Mouse (Mus musculus): ENCODE data around the gene Srxn1. TPM values are rescaled to one million over a fixed set of nuclear protein-coding genes. Genes with fewer than 3 reads are reported as not detected.

The Srxn1 gene
- polyA plus RNA-seq, 1 experiment from 2014 or later, result 8.1 TPM

DNA sequence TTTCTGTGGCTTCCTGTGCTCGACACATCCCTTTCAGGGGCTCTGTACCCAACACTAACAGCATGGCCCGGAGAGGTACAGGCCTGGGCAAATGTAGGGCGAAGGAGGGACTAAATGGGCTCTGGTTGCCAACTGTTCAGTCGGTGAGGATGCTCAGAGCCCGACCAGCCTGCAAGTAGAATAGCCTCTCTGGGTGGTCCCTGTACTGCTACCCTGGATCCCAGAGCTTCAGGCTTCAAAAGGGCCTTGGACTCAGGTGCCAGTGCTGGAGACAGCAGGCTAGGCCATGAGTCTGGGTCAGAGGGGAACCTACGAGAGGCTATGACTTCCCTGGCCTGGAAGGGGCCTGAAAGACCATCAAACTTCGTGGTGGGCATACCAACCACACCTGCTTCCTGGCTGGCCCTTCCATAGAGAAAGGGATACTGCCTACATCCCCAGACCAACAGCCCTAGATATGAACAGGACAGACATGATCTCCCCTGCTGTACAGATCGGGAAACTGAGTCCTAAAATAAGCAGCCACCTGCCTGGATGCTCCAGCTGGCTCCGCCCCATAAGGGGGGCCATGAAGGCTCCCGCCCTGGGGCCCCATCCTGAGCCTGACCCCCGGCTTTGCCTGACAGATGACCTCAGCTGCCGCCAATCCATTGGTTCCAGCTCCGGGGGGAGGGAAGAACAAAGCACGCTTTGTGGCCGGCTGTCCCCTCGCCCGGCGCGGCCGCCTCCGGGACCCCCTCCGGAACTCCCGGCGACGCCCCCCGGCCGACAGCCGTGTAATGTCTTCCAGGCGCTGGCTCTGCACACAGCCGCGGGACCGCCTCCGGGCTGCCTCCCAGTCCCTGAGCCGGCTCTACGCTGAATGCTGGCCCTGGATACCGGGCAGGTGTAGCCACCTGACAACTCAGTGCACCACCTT, 9.0 kb downstream of the Srxn1 start:
- Histone ChIP-seq H3K4me2 (peak overlapping the region; percentile 63), H3K9me3 (replicated peaks; ENCODE audit: control insufficient read depth, low read length) (no peaks in the 10 kb centered on the region), H3K27me3 (ENCODE audit: control insufficient read depth, insufficient read depth, low read length) (peaks cover 18% of the 10 kb centered on the region), H3K4me1 (ENCODE audit: control insufficient read depth, insufficient read depth, low read length) (peaks cover 9% of the 10 kb centered on the region), H3K4me3 (ENCODE audit: low read depth, low read length) (peak overlapping the region; percentile 31), H3K27ac (ENCODE audit: low read depth, low read length) (no peak overlapping the region), H3K9ac (ENCODE audit: low read depth, low read length) (0 out of 2 replicates have a peak overlapping the region, but pooled peaks have one; percentile 36), H3K36me3 (ENCODE audit: control insufficient read depth, insufficient read depth, low read length) (no peaks in the 10 kb centered on the region)
- ATAC-seq (replicated peaks; ENCODE audit: insufficient number of reproducible peaks, low FRiP score, low TSS enrichment), result peak; percentile 47
- 15% methylated on average over 36 of the region's 36 CpGs for WGBS (ENCODE audit: insufficient replicate concordance)

DNA sequence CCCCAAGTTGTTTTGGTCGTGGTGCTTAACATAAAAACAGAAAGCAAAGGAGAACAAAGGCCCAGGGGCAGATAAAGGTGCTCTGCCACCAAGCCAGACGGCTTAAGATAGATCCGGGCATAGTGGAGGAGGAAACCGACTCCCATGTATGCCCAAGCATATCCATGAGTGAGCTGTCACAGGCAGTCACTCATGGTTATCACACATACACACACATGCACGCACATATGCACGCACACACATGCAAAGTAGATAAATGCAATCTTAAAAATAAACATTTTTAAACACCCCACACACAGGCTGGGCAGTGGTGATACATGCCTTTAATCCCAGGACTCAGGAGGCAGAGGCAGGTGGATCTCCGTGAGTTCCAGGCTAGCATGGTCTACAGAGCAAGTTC, 12.4 kb downstream of the Srxn1 start:
- Histone ChIP-seq H3K9ac (ENCODE audit: low read depth, low read length) (no peak overlapping the region), H3K4me2 (no peak overlapping the region), H3K4me1 (ENCODE audit: control insufficient read depth, insufficient read depth, low read length) (peaks cover 9% of the 10 kb centered on the region), H3K27ac (ENCODE audit: low read depth, low read length) (no peak overlapping the region), H3K4me3 (ENCODE audit: low read depth, low read length) (no peak overlapping the region), H3K9me3 (replicated peaks; ENCODE audit: control insufficient read depth, low read length) (no peaks in the 10 kb centered on the region), H3K36me3 (ENCODE audit: control insufficient read depth, insufficient read depth, low read length) (no peaks in the 10 kb centered on the region), H3K27me3 (ENCODE audit: control insufficient read depth, insufficient read depth, low read length) (peaks cover 18% of the 10 kb centered on the region)
- no peak for ATAC-seq (replicated peaks; ENCODE audit: insufficient number of reproducible peaks, low FRiP score, low TSS enrichment)
- 72% methylated on average over 7 of the region's 7 CpGs for WGBS (ENCODE audit: insufficient replicate concordance)

DNA sequence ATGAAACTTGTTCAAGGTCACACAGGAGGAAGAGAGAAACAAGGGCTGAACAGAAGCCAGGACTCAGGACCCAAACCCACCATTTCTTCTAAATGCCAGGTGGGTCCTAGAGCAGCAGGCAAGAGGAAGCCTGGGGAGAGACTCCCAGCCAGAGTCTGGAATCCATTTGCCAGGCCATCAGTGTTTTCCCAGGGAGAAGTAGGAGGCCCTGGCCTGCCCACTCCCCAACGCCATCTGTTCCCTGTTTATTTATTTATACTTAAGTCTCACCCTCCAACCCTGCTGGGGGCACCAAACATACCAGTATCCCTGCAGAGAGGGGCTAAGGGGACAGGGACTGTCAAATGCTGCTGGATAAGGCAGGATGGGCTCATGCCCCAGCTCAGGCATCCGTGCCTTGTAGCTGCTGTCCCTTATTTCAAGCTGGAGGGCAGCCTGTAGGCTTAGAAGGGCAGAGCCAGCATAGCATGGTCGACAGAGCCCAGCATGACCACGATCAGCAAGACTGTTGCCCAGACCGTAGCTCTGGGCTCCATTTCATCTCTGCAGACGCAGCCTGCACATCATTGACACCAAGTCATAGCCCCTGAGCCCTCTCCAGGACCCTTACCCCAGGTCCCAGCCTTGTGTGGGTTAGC, 14.0 kb downstream of the Srxn1 start:
- no peak overlapping the region for H3K4me3 ChIP-seq (ENCODE audit: low read depth, low read length)
- WGBS (ENCODE audit: insufficient replicate concordance), result 25% methylated on average over 6 of the region's 6 CpGs
- H3K4me2 ChIP-seq, result no peak overlapping the region
- H3K9me3 ChIP-seq (replicated peaks; ENCODE audit: control insufficient read depth, low read length), result no peaks in the 10 kb centered on the region
- no peaks in the 10 kb centered on the region for H3K36me3 ChIP-seq (ENCODE audit: control insufficient read depth, insufficient read depth, low read length)
- H3K9ac ChIP-seq (ENCODE audit: low read depth, low read length), result no peak overlapping the region
- no peak for ATAC-seq (replicated peaks; ENCODE audit: insufficient number of reproducible peaks, low FRiP score, low TSS enrichment)
- peaks cover 8% of the 10 kb centered on the region for H3K4me1 ChIP-seq (ENCODE audit: control insufficient read depth, insufficient read depth, low read length)
- peaks cover 13% of the 10 kb centered on the region for H3K27me3 ChIP-seq (ENCODE audit: control insufficient read depth, insufficient read depth, low read length)
- H3K27ac ChIP-seq (ENCODE audit: low read depth, low read length), result no peak overlapping the region

DNA sequence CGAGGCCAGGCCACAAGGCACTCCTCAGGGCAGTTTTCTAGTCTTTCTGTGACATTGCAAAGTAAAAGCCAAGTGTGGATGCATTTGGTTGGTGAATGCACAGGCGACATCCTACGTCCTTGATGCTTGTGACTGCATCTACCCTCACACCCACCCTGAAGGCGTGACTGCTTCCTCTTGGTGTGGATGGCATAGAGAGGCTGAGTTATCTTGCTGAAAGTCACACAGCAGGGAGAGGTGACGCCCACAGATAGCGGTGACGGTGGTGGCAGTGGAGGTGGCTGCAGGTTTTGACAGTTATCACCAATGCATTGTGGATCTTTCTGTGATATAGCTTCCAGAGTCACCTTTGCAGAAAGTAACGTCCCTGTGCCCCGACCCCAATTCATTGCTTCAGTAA, 17.6 kb downstream of the Srxn1 start:
- no peaks in the 10 kb centered on the region for H3K4me1 ChIP-seq (ENCODE audit: control insufficient read depth, insufficient read depth, low read length)
- H3K4me2 ChIP-seq, result no peak overlapping the region
- H3K27me3 ChIP-seq (ENCODE audit: control insufficient read depth, insufficient read depth, low read length), result no peaks in the 10 kb centered on the region; the same call in 1 of the 2 replicates
- no peak overlapping the region for H3K27ac ChIP-seq (ENCODE audit: low read depth, low read length)
- no peaks in the 10 kb centered on the region for H3K36me3 ChIP-seq (ENCODE audit: control insufficient read depth, insufficient read depth, low read length)
- ATAC-seq (replicated peaks; ENCODE audit: insufficient number of reproducible peaks, low FRiP score, low TSS enrichment), result no peak
- WGBS (ENCODE audit: insufficient replicate concordance), result 41% methylated on average over 9 of the region's 9 CpGs
- H3K4me3 ChIP-seq (ENCODE audit: low read depth, low read length), result no peak overlapping the region
- H3K9me3 ChIP-seq (replicated peaks; ENCODE audit: control insufficient read depth, low read length), result no peaks in the 10 kb centered on the region
- H3K9ac ChIP-seq (ENCODE audit: low read depth, low read length), result no peak overlapping the region

DNA sequence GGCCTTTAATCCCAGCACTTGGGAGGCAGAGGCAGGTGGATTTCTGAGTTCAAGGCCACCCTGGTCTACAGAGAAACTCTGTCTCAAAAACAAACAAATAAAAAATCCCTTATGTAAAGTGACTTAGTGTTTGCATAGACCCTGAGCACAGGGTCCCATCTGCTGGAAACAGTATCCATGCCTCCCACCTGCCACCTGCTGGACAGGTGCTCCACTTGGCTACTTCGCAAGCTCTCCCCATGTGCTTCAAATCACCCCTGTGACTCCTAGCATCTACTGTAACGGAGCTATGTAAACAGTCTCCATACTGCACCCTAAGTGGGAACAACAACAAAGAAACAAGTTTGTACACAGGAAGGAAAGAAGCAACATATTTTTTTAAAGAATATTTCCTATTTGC, 23.3 kb downstream of the Srxn1 start:
- H3K9ac ChIP-seq (ENCODE audit: low read depth, low read length), result no peak overlapping the region
- ATAC-seq (replicated peaks; ENCODE audit: insufficient number of reproducible peaks, low FRiP score, low TSS enrichment), result no peak
- 60% methylated on average over 2 of the region's 2 CpGs for WGBS (ENCODE audit: insufficient replicate concordance)
- H3K36me3 ChIP-seq (ENCODE audit: control insufficient read depth, insufficient read depth, low read length), result no peaks in the 10 kb centered on the region
- H3K27me3 ChIP-seq (ENCODE audit: control insufficient read depth, insufficient read depth, low read length), result no peaks in the 10 kb centered on the region; the same call in 1 of the 2 replicates
- no peak overlapping the region for H3K27ac ChIP-seq (ENCODE audit: low read depth, low read length)
- H3K9me3 ChIP-seq (replicated peaks; ENCODE audit: control insufficient read depth, low read length), result no peaks in the 10 kb centered on the region
- H3K4me3 ChIP-seq (ENCODE audit: low read depth, low read length), result no peak overlapping the region
- no peaks in the 10 kb centered on the region for H3K4me1 ChIP-seq (ENCODE audit: control insufficient read depth, insufficient read depth, low read length)
- no peak overlapping the region for H3K4me2 ChIP-seq

DNA sequence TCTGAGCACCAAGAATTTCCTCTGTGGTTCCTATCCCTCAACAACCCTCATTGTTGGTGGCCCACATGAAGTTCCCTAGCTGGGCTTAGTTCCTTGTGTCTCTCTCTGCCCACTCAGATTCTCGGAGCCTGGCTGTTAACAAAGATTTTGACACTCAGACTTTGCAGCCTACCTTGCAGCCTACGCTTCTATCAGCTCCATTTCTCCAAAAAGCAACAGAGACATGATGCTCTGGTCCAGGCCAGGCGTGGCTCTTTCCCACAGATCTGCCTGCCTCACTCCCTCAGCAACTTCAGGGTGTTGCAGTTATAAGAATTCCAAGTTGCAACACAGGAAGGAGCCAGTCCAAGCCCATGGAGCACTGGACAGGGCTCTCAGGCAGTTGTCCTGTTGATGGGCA, 24.5 kb downstream of the Srxn1 start:
- WGBS (ENCODE audit: insufficient replicate concordance), result 59% methylated on average over 3 of the region's 3 CpGs
- H3K4me3 ChIP-seq (ENCODE audit: low read depth, low read length), result no peak overlapping the region
- no peak overlapping the region for H3K4me2 ChIP-seq
- H3K9me3 ChIP-seq (replicated peaks; ENCODE audit: control insufficient read depth, low read length), result no peaks in the 10 kb centered on the region
- H3K4me1 ChIP-seq (ENCODE audit: control insufficient read depth, insufficient read depth, low read length), result no peaks in the 10 kb centered on the region
- ATAC-seq (replicated peaks; ENCODE audit: insufficient number of reproducible peaks, low FRiP score, low TSS enrichment), result no peak
- H3K9ac ChIP-seq (ENCODE audit: low read depth, low read length), result no peak overlapping the region
- no peaks in the 10 kb centered on the region for H3K36me3 ChIP-seq (ENCODE audit: control insufficient read depth, insufficient read depth, low read length)
- H3K27me3 ChIP-seq (ENCODE audit: control insufficient read depth, insufficient read depth, low read length), result no peaks in the 10 kb centered on the region; the same call in 1 of the 2 replicates
- H3K27ac ChIP-seq (ENCODE audit: low read depth, low read length), result no peak overlapping the region

DNA sequence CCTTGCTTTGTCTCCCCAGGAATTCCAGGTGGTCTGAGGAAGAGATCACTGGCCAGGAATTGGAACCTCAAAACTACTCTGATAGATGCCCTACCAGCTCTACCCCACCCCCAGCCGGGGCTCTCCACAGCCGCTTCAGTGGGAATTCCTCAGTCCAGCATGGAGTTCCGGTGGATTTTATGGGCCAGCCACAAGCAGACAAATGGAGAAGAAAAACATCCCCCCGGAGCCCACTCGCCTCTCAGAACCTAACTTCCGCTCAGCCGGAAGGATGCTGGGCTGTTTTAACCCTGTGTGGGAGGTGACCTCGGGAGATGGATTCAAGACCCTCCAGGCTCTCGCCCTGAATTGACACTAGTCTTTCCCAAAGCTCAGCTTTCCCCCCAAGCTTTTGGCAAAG, 26.7 kb downstream of the Srxn1 start:
- ATAC-seq (replicated peaks; ENCODE audit: insufficient number of reproducible peaks, low FRiP score, low TSS enrichment), result no peak
- no peaks in the 10 kb centered on the region for H3K9me3 ChIP-seq (replicated peaks; ENCODE audit: control insufficient read depth, low read length)
- H3K36me3 ChIP-seq (ENCODE audit: control insufficient read depth, insufficient read depth, low read length), result no peaks in the 10 kb centered on the region
- no peak overlapping the region for H3K4me3 ChIP-seq (ENCODE audit: low read depth, low read length)
- WGBS (ENCODE audit: insufficient replicate concordance), result 46% methylated on average over 9 of the region's 9 CpGs
- no peak overlapping the region for H3K9ac ChIP-seq (ENCODE audit: low read depth, low read length)
- no peaks in the 10 kb centered on the region for H3K27me3 ChIP-seq (ENCODE audit: control insufficient read depth, insufficient read depth, low read length)
- H3K27ac ChIP-seq (ENCODE audit: low read depth, low read length), result no peak overlapping the region
- H3K4me1 ChIP-seq (ENCODE audit: control insufficient read depth, insufficient read depth, low read length), result no peaks in the 10 kb centered on the region
- H3K4me2 ChIP-seq, result no peak overlapping the region

DNA sequence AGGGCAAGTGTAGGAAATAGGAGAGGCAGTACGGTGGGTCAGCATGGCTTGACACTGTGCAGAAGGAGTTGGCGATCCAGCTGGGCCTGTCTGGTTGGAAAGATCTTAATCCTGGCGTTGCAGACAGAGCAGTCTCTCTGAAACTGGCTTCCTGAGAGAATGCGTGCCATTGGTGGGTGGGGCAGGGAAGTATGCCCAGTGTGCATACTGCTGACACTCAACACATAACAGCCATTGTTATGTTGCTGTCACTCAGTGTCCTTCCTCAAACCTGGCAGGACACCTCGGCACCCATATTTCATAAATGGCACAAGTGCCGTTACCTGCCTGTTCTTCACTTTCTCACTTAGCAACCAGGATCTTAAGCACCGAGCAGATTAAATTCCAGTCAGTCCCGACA, 27.4 kb downstream of the Srxn1 start:
- no peak overlapping the region for H3K9ac ChIP-seq (ENCODE audit: low read depth, low read length)
- H3K4me2 ChIP-seq, result no peak overlapping the region
- 53% methylated on average over 8 of the region's 8 CpGs for WGBS (ENCODE audit: insufficient replicate concordance)
- H3K9me3 ChIP-seq (replicated peaks; ENCODE audit: control insufficient read depth, low read length), result no peaks in the 10 kb centered on the region
- no peaks in the 10 kb centered on the region for H3K4me1 ChIP-seq (ENCODE audit: control insufficient read depth, insufficient read depth, low read length)
- H3K36me3 ChIP-seq (ENCODE audit: control insufficient read depth, insufficient read depth, low read length), result no peaks in the 10 kb centered on the region
- H3K27ac ChIP-seq (ENCODE audit: low read depth, low read length), result no peak overlapping the region
- no peaks in the 10 kb centered on the region for H3K27me3 ChIP-seq (ENCODE audit: control insufficient read depth, insufficient read depth, low read length)
- no peak overlapping the region for H3K4me3 ChIP-seq (ENCODE audit: low read depth, low read length)
- no peak for ATAC-seq (replicated peaks; ENCODE audit: insufficient number of reproducible peaks, low FRiP score, low TSS enrichment)

Measured in heart, embryonic 11.5 days (tissue).